Mouse (Mus musculus): ENCODE measurements at regions not wholly inside any gene's neighbourhood (a gene's known extent, or its start where the extent isn't known, plus 50 kb on each side); places are given as distances from the start of the nearest gene placed in this dataset.

DNA sequence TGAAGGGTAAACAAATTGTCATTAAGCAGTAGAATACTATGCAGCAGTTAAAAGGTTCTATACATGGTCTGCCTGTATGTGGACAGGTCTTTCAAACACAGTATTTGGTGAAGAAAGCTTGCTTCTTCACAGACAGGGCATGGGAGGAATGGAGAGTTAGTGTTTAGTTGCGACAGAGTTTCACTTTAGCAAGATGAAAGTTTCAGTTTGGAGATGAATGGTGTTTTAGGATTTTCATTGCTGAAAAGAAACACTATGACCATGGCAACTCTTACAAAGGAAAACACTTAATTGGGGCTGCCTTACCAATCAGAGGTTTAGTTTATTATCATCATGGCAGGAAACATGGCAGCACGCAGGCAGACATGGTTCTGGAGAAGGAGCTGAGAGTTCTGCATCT lies 162.2 kb upstream of the Id2 start:
- TF ChIP-seq CTCF (conservative IDR thresholded peaks at IDR 0.05; ENCODE audit: low read length) (no peak), POU5F1 (IDR thresholded peaks at IDR 0.05; ENCODE audit: borderline replicate concordance, low read length) (no peak), NANOG (IDR thresholded peaks at IDR 0.05; ENCODE audit: borderline replicate concordance, low read length) (no peak)
